Mouse (Mus musculus): ENCODE measurements around the gene Scfd2. TPM values are rescaled to one million over a fixed set of nuclear protein-coding genes. Genes with fewer than 3 reads are reported as not detected.
A peak's percentile ranks its signal among the peaks of the same experiment; 100 is the strongest.

Scfd2 gene
- polyA plus RNA-seq, 2 experiments, result 3.9 to 9.4 TPM

- TF ChIP-seq EP300 (IDR thresholded peaks at IDR 0.05; ENCODE audit: low read depth), result no peak
- no peak for TF ChIP-seq CTCF (IDR thresholded peaks at IDR 0.05; ENCODE audit: low read depth)
- H3K36me3 ChIP-seq (replicated peaks; ENCODE audit: control insufficient read depth, insufficient read depth, low read depth), result no peaks in the 10 kb centered on the region
- WGBS (ENCODE audit: insufficient replicate concordance), result 53% methylated on average over 8 of the region's 8 CpGs
- 0 out of 4 replicates have a peak, but pooled peaks cover 0 to 2% of the 10 kb centered on the region in 2 experiments for H3K4me1 ChIP-seq (replicated peaks; ENCODE audit: control insufficient read depth in 2 of 2, insufficient read depth in 2 of 2, low read length in 1 of 2)
- DNase-seq (ENCODE audit: low read depth in 3 of 3, low spot score in 3 of 3) (no peak), ATAC-seq (ENCODE audit: insufficient read depth) (no peak)
- no peak overlapping the region for H3K4me3 ChIP-seq (ENCODE audit: insufficient read depth in 1 of 2, low read depth in 2 of 2, low read length in 2 of 2)
- H3K4me2 ChIP-seq (ENCODE audit: low read depth), result no peak overlapping the region
- peaks cover 5% of the 10 kb centered on the region for H3K27me3 ChIP-seq (ENCODE audit: control insufficient read depth, insufficient read depth, low read length)
- no peak overlapping the region for H3K27ac ChIP-seq
- no peaks in the 10 kb centered on the region for H3K9me3 ChIP-seq (ENCODE audit: control insufficient read depth, low read length)
- no peak overlapping the region for H3K9ac ChIP-seq (replicated peaks)
These were observed 331.1 kb downstream of the Scfd2 start for GRCm38 (mm10) chr5:74200481-74200880.

- TF ChIP-seq CTCF (IDR thresholded peaks at IDR 0.05; ENCODE audit: low read depth) (no peak), EP300 (IDR thresholded peaks at IDR 0.05; ENCODE audit: low read depth) (no peak)
- Histone ChIP-seq H3K4me2 (ENCODE audit: low read depth) (no peak overlapping the region), H3K4me3 (ENCODE audit: insufficient read depth in 1 of 2, low read depth in 2 of 2, low read length in 2 of 2) (no peak overlapping the region), H3K27me3 (ENCODE audit: control insufficient read depth, insufficient read depth, low read length) (peaks cover 11% of the 10 kb centered on the region), H3K27ac (no peak overlapping the region), H3K9ac (replicated peaks) (no peak overlapping the region), H3K36me3 (replicated peaks; ENCODE audit: control insufficient read depth, insufficient read depth, low read depth) (no peaks in the 10 kb centered on the region), H3K4me1 (replicated peaks; ENCODE audit: control insufficient read depth in 2 of 2, insufficient read depth in 2 of 2, low read length in 1 of 2) (peaks cover 0 to 2% of the 10 kb centered on the region in 2 experiments; a peak in 2 of 4 replicates), H3K9me3 (ENCODE audit: control insufficient read depth, low read length) (no peaks in the 10 kb centered on the region)
- ATAC-seq (ENCODE audit: insufficient read depth) (no peak), DNase-seq (ENCODE audit: low read depth in 3 of 3, low spot score in 3 of 3) (no peak)
- 70% methylated on average over 13 of the region's 13 CpGs for WGBS (ENCODE audit: insufficient replicate concordance)
These were observed 331.8 kb downstream of the Scfd2 start for GRCm38 (mm10) chr5:74199793-74200192.

GRCm38 (mm10) chr5:74198446-74198845, 333.1 kb downstream of the Scfd2 start:
- no peak for TF ChIP-seq EP300 (IDR thresholded peaks at IDR 0.05; ENCODE audit: low read depth)
- ATAC-seq (ENCODE audit: insufficient read depth), result no peak
- H3K27ac ChIP-seq, result no peak overlapping the region
- H3K9me3 ChIP-seq (ENCODE audit: control insufficient read depth, low read length), result no peaks in the 10 kb centered on the region
- H3K9ac ChIP-seq (replicated peaks), result no peak overlapping the region
- H3K36me3 ChIP-seq (replicated peaks; ENCODE audit: control insufficient read depth, insufficient read depth, low read depth), result no peaks in the 10 kb centered on the region
- H3K4me1 ChIP-seq (replicated peaks; ENCODE audit: control insufficient read depth in 2 of 2, insufficient read depth in 2 of 2, low read length in 1 of 2), result peaks cover 3 to 16% of the 10 kb centered on the region in 2 experiments
- WGBS (ENCODE audit: insufficient replicate concordance), result 68% methylated on average over 11 of the region's 11 CpGs
- no peak overlapping the region for H3K4me2 ChIP-seq (ENCODE audit: low read depth)
- DNase-seq (ENCODE audit: low read depth in 3 of 3, low spot score in 3 of 3), result no peak
- H3K27me3 ChIP-seq (ENCODE audit: control insufficient read depth, insufficient read depth, low read length), result peaks cover 19% of the 10 kb centered on the region
- H3K4me3 ChIP-seq (ENCODE audit: insufficient read depth in 1 of 2, low read depth in 2 of 2, low read length in 2 of 2), result no peak overlapping the region

- no peak overlapping the region for H3K27ac ChIP-seq
- H3K9me3 ChIP-seq (ENCODE audit: control insufficient read depth, low read length), result no peaks in the 10 kb centered on the region
- H3K4me2 ChIP-seq (ENCODE audit: low read depth), result no peak overlapping the region
- no peak for ATAC-seq (ENCODE audit: insufficient read depth)
- H3K4me3 ChIP-seq (ENCODE audit: insufficient read depth in 1 of 2, low read depth in 2 of 2, low read length in 2 of 2), result no peak overlapping the region
- no peaks in the 10 kb centered on the region for H3K36me3 ChIP-seq (replicated peaks; ENCODE audit: control insufficient read depth, insufficient read depth, low read depth)
- WGBS (ENCODE audit: insufficient replicate concordance), result 76% methylated on average over 22 of the region's 22 CpGs
- H3K9ac ChIP-seq (replicated peaks), result no peak overlapping the region
- peaks cover 3 to 17% of the 10 kb centered on the region in 2 experiments for H3K4me1 ChIP-seq (replicated peaks; ENCODE audit: control insufficient read depth in 2 of 2, insufficient read depth in 2 of 2, low read length in 1 of 2)
- DNase-seq (ENCODE audit: low read depth in 3 of 3, low spot score in 3 of 3), result no peak
- TF ChIP-seq EP300 (IDR thresholded peaks at IDR 0.05; ENCODE audit: low read depth) (no peak), CTCF (IDR thresholded peaks at IDR 0.05; ENCODE audit: low read depth) (no peak)
- peaks cover 19% of the 10 kb centered on the region for H3K27me3 ChIP-seq (ENCODE audit: control insufficient read depth, insufficient read depth, low read length)
These were observed 333.8 kb downstream of the Scfd2 start for GRCm38 (mm10) chr5:74197541-74198330.

- WGBS (ENCODE audit: insufficient replicate concordance), result 42% methylated on average over 4 of the region's 4 CpGs
- H3K4me3 ChIP-seq (ENCODE audit: insufficient read depth in 1 of 2, low read depth in 2 of 2, low read length in 2 of 2), result no peak overlapping the region
- H3K4me2 ChIP-seq (ENCODE audit: low read depth), result peak overlapping the region; percentile 1
- H3K9ac ChIP-seq (replicated peaks), result no peak overlapping the region
- DNase-seq (ENCODE audit: low read depth in 3 of 3, low spot score in 3 of 3), result no peak
- no peaks in the 10 kb centered on the region for H3K36me3 ChIP-seq (replicated peaks; ENCODE audit: control insufficient read depth, insufficient read depth, low read depth)
- TF ChIP-seq EP300 (IDR thresholded peaks at IDR 0.05; ENCODE audit: low read depth), result no peak
- TF ChIP-seq CTCF (IDR thresholded peaks at IDR 0.05; ENCODE audit: low read depth), result no peak
- H3K27me3 ChIP-seq (ENCODE audit: control insufficient read depth, insufficient read depth, low read length), result peaks cover 19% of the 10 kb centered on the region
- no peaks in the 10 kb centered on the region for H3K9me3 ChIP-seq (ENCODE audit: control insufficient read depth, low read length)
- H3K27ac ChIP-seq, result no peak overlapping the region
- ATAC-seq (ENCODE audit: insufficient read depth), result no peak
- H3K4me1 ChIP-seq (replicated peaks; ENCODE audit: control insufficient read depth in 2 of 2, insufficient read depth in 2 of 2, low read length in 1 of 2), result peaks cover 3 to 17% of the 10 kb centered on the region in 2 experiments
These were observed 335.3 kb downstream of the Scfd2 start for GRCm38 (mm10) chr5:74196307-74196618.
